Mouse (Mus musculus) left cerebral cortex, adult 9 months (tissue): Measurements from ENCODE around the gene Apom.
A peak's percentile ranks its signal among the peaks of the same experiment; 100 is the strongest.

Experiments used
- DNase-seq, 2 experiments: peaks; one replicate each; pipeline ENCODE4 v3.0.0; 2022; ENCODE audit warnings: low spot score in 2 of 2

The Apom gene

DNA sequence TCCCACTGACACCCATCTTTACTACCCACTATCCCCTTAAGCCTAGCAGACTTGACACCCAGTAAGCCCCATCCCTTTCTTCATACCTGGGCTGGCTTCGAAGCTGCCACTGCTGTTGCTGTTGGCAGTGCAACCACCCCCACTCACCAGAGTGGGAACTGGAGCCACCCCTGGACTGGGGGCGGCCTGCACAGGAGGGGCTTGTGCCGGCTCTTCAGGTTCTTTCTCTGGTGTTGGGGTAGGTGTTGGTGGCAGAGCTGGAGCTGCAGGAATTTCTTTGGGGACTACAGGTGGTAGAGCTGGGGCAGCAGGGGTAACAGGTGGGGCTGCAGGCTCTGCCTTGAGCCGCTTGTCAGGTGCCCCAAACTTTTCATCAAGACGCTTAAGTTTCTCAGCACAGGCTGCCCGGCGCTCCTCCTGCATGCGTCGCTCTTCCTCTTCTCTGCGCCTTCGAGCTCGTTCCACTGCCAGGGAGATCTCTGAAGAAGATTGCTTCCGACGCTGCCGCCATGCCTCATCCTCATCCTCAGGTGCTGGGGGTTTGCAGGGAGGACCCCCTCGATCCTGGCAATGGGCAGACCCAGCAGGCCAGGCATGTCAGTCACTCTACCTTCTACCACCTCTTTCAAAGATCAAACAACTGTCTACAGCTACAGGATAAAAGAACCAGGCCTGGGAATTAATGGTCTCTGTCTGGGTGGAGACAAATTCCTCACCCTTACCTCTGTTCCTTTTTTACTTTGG, 27.2 kb upstream of the Apom start:
- no peak for DNase-seq

DNA sequence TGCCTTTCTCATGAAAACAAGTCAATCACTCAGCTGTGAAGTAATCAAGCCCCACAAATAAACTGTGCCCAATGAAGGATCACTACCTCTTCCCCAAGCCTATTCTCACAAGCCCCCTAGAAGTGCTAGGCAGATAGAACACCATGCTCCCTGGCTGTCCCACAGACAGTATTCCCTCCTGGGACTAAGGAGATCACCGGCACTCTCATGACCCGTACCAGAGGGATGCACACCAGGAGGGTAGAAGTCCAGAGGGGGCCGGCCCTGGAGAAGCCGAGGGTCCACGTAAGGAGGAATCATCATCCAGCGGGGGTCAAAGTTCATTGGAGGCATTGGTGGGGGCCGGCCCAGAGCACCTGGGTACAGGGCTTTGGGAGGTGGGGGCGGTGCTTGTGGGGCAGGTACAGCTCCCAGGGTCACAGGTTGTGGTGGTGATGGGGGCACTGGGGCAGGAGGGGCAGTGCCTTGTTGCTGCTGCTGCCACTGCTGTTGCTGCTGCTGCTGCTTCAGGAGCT, 25.9 kb upstream of the Apom start:
- no peak for DNase-seq

DNA sequence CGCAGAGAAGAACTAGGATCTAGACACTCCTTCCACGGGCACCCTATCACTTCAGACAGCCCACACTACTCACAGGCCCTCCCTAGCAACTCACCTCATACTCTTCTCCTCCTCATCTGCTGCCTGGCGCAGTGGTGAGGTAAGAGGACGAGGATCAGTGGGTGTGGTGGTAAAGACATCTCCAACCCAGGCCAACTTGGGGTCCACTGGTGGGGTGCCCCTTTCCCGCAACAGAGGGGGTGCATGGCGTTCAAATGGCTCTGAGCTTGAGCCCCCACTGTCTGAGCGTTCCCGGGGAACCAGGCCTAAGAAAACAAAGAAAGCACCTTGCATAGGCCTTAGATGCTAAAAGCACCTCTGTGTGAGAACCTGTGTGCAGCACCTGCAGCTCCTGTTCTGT, 25.4 kb upstream of the Apom start:
- no peak for DNase-seq

- no peak for DNase-seq
Measured at GRCm38 (mm10) chr17:35156461-35157200, 24.8 kb upstream of the Apom start.

DNA sequence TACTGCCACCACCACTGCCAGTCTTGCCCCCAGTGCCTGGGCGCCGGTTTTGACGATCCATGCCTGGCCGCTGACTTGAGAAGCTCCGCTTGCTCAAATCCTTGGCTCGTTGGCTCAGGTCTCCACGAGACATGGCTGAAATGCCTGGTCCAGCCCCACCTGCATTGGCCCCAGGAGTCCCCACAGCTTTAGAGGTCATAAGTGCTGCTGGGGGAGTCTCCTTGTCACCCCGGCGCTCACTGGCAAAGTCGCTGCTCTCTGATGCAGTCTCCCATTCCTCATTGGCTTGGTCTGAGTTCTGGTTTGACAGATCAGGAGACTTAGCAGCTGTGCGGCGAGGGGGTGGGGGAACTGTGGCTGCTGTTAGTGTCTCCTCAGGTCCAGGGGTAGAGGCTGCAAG, 23.6 kb upstream of the Apom start:
- DNase-seq, result no peak

- no peak for DNase-seq
Measured at GRCm38 (mm10) chr17:35154616-35155015, 22.8 kb upstream of the Apom start.

GRCm38 (mm10) chr17:35153931-35154330, 22.1 kb upstream of the Apom start:
- no peak for DNase-seq

GRCm38 (mm10) chr17:35153077-35153476, 21.2 kb upstream of the Apom start:
- DNase-seq, result no peak

GRCm38 (mm10) chr17:35152121-35152520, 20.3 kb upstream of the Apom start:
- no peak for DNase-seq

DNA sequence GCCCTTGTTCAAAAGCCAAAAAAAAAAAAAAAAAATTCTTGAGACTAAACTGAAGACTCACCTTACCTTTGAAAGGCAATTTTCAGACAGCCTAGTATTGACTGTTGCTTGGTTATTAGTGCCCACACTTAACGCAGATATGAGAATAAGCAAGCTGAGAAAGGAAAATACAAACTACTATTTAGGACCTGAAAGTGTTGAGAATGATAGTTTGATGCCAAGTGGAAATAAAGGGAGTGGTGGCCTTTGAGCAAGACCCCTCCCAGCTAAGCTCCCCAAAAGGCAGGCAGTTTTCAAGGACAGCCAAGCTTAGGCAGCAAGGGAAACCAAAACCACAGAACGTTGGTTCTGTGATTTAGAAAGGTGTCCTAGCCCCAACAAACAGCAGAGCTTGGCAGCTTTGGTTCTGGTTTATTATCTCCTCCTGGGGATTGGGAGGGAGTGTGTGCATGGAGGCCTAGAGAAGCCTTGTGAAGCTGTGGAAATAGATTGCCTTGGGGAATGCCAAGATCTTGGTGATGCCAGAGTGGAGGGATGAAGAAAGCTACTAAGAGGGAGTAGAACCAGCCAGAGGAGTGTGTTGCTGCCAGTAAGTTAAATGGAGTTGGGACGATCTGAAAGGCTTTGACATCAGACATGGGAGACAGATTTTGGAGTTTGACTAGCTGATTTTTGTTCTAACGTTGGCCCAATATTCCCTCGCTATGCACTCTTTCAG, 16.2 kb upstream of the Apom start:
- DNase-seq, result no peak

GRCm38 (mm10) chr17:35147348-35147747, 15.5 kb upstream of the Apom start:
- DNase-seq, result no peak

- DNase-seq, result no peak
Measured at GRCm38 (mm10) chr17:35146139-35146538, 14.3 kb upstream of the Apom start.

DNA sequence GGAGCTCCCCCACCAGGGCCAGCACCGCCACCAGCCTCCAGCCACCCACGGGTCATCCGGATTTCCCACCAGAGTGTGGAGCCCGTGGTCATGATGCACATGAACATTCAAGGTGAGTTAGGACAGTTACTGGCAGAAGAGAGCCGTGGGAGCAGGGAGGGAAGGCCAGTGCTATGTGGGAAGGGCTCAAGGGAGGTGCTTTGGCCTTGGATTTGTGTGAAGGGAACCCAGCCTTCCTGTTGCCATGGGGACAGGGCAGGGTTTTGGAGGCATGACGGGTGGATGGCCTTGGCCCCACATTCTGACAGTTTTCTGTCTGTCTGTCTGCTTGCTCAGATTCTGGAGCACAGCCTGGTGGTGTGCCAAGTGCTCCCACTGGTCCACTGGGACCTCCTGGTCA, 10.1 kb upstream of the Apom start:
- no peak for DNase-seq

DNA sequence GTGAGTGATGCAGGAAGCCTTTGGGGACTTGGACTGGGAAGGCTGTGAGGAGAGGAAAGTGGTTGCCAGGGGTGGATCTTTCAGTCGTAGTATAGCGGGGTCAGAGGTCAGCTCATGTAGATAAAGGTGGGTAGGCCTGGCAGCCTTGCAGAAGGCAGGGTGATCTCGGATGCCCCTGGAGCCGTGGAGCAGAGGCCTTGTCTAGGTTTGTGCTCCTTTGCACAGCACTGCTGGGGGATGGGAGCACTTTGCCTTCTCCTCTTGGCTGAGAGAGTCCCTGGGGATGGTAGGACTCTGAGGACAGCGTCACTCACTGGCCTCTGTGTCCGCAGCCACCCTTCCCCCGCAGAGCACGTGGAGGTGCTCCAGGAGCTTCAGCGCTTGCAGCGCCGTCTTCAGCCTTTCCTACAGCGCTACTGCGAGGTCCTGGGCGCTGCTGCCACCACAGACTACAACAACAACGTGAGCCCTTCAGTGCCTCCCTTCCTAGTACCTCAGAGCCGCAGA, 8.7 kb upstream of the Apom start:
- no peak for DNase-seq

- DNase-seq, result no peak
Measured at GRCm38 (mm10) chr17:35139269-35139668, 7.4 kb upstream of the Apom start.

DNA sequence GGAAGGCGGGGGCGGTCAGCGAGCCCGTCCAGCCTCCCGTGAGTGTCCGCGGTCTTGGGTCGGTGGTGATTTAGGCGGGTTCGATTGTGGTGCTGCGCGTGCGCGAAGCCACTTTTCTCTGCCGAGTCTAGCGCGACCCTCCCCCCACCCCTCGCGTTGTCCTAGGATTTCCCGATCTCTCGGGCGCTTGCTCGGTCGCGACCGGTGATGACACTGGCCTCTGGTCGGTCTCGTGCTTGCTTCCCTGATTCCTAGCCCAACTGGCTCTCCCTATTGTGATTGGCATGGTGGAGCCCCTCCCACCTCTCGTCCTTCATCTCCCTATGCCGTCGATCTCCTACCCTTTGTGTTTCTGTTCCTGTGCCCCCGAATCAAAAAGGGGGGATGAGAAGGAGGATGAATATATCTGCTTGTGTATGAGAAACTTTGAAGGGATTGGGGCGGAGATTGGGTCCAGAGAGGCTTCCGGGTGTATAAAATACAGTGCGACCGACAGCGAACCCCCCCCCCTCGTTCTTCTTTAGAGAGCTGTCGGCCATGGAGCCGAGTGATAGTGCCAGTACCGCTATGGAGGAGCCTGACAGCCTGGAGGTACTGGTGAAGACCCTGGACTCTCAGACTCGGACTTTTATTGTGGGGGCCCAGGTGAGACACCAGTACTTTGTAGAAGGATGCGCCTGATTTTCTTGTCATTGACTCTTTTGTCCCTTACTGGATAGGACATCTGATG, 3.9 kb upstream of the Apom start:
- no peak for DNase-seq

- peak; percentile 83 to 94 for DNase-seq
Measured at GRCm38 (mm10) chr17:35134801-35135590, 3.1 kb upstream of the Apom start, which contains the start of gene Bag6. Bag6 (plus strand) TSS chr17:35135178.

DNA sequence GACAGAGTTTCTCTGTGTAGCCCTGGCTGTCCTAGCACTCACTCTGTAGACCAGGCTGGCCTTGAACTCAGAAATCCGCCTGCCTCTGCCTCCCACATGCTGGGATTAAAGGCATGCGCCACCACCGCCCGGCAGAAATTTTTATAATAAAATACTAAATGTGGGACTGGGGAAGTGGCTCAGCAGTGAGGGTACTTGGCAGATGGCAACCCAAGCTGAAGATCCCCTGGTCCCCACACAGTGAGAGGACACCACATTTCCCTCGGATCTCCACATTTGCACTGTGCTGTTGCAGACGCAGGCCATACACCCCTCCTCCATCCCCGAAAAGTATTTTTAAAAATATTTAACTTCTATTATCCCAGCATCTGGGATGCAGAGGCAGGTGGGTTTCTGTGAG, 1.7 kb upstream of the Apom start:
- no peak for DNase-seq

- no peak for DNase-seq
Measured at GRCm38 (mm10) chr17:35132174-35132560, 317 bp upstream of the Apom start.

DNA sequence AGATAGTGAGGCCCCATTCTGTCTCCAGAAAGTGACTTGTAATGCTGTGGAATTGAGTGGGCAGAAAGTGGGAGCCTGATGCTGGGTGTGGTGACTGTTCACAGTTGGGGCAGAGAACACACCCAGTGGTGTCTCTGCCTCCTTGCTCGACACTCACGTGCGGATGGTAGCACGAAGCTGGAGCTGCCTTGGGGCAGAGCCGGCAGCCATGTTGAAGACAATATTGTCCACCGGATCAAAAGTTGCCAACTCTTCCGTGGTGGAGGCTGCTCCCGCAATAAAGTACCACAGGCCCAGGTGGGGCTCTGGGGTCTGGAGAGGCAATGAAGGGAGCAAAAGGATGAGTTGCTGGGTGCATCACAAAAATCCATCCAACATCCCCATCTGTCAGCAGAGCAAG, 812 bp downstream of the Apom start:
- DNase-seq, result no peak

DNA sequence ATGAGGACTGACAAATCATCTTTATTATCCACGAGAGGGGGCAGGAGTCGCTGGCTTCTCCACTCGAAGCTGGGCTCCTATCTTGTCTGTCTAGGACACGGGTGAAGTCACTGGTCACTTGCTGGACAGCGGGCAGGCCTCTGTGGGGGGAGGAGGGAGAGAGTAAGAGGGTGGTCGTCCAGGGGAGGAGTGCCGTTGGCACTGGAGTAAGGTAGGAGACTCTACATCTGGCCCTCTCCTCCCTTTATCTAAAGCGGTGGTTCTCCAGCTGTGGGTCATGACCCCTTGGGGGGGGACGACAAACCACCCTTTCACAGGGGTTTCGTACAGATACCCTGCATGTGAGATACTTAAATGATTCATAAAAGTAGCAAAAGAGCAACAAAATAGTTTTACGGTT, 2.9 kb downstream of the Apom start:
- no peak for DNase-seq
